Mouse (Mus musculus) forebrain, embryonic 14.5 days (tissue): ENCODE results near the gene Rassf5. TPM values are rescaled to one million over a fixed set of nuclear protein-coding genes. Genes with fewer than 3 reads are reported as not detected.

ENCODE experiments used
- ATAC-seq: fragments of 200-750 bp; cut with Nextera tagmentation; 2 replicates; pipeline ENCODE4 v1.8.0; 2017; ENCODE audit warnings: mild to moderate bottlenecking, moderate library complexity
- DNase-seq: peaks from one replicate; pipeline ENCODE4 v3.0.0-alpha.2; 2015; ENCODE audit warnings: low spot score
- H3K27ac ChIP-seq: fragments of 300-500 bp; sonication (generic); 2 replicates; pipeline ENCODE4 v1.5.1; 2014; ENCODE audit warnings: low read depth, mild to moderate bottlenecking, control low read depth, low read length, moderate library complexity
- H3K27me3 ChIP-seq: fragments of 300-500 bp; sonication (generic); replicated peaks from 2 replicates; pipeline ENCODE4 v1.6.1; 2014; ENCODE audit warnings: low read length, control low read depth, mixed read lengths; ENCODE audit not compliant: control insufficient read depth, insufficient read depth
- H3K36me3 ChIP-seq: fragments of 300-500 bp; sonication (generic); 2 replicates; pipeline ENCODE4 v1.6.1; 2014; ENCODE audit warnings: low read length, control low read depth; ENCODE audit not compliant: control insufficient read depth, insufficient read depth
- H3K4me1 ChIP-seq: fragments of 300-500 bp; sonication (generic); 2 replicates; pipeline ENCODE4 v1.6.1; 2014; ENCODE audit warnings: antibody characterized with exemption, low read length, control low read depth; ENCODE audit not compliant: control insufficient read depth, insufficient read depth
- H3K4me2 ChIP-seq: fragments of 300-500 bp; sonication (generic); 2 replicates; pipeline ENCODE4 v1.6.1; 2014; ENCODE audit warnings: mild to moderate bottlenecking, control low read depth, low read length
- H3K4me3 ChIP-seq: fragments of 300-500 bp; sonication (generic); 2 replicates; pipeline ENCODE4 v1.5.1; 2014; ENCODE audit warnings: low read depth, low read length, control low read depth
- H3K9ac ChIP-seq: fragments of 300-500 bp; sonication (generic); 2 replicates; pipeline ENCODE4 v1.6.1; 2014; ENCODE audit warnings: mild to moderate bottlenecking, low read length, control low read depth, moderate library complexity
- H3K9me3 ChIP-seq: fragments of 300-500 bp; sonication (generic); replicated peaks from 2 replicates; pipeline ENCODE4 v1.6.1; 2016; ENCODE audit warnings: low read length, control low read depth, mixed read lengths; ENCODE audit not compliant: control insufficient read depth
- WGBS: fragments of 180-500 bp; shearing (Covaris S2); extraction: QIAGEN DNeasy Blood & Tissue Kit; methylation state at CpG from one replicate; pipeline ENCODE4 v1.1.7; 2014; 5-methylcytosine and 5-hydroxymethylcytosine counted together
- polyA plus RNA-seq: library from polyadenylated mRNA; unstranded; fragments of >200 nt; fragmentation: Nextera tagmentation; extraction: Ambion mirVana; gene quantifications from 2 replicates; pipeline ENCODE4 v1.2.1, GENCODE M21; 2014

Gene Rassf5
- polyA plus RNA-seq, 1 experiment from 2014 or later = 1.0 TPM

GRCm38 (mm10) chr1:131142472-131142871 is 102.6 kb downstream of the Rassf5 start:
- ATAC-seq = no peak
- no peak for DNase-seq
- WGBS = 68% methylated on average over 1 of the region's 1 CpGs

GRCm38 (mm10) chr1:131141449-131141848 is 103.6 kb downstream of the Rassf5 start:
- Histone ChIP-seq H3K4me1 (peaks cover 6% of the 10 kb centered on the region; the same call in 1 of the 2 replicates), H3K9me3 (no peaks in the 10 kb centered on the region), H3K9ac (no peak overlapping the region), H3K36me3 (no peaks in the 10 kb centered on the region), H3K4me3 (no peak overlapping the region), H3K27ac (no peak overlapping the region), H3K4me2 (no peak overlapping the region), H3K27me3 (no peaks in the 10 kb centered on the region)
- DNase-seq = no peak
- ATAC-seq = no peak
- WGBS = 75% methylated on average over 2 of the region's 2 CpGs

More at GRCm38 (mm10) chr1:131142472-131142871, 102.6 kb downstream of the Rassf5 start:
- H3K27me3 ChIP-seq = no peaks in the 10 kb centered on the region
- no peaks in the 10 kb centered on the region for H3K9me3 ChIP-seq
- H3K4me1 ChIP-seq = no peaks in the 10 kb centered on the region
- no peaks in the 10 kb centered on the region for H3K36me3 ChIP-seq
- no peak overlapping the region for H3K4me2 ChIP-seq
- no peak overlapping the region for H3K27ac ChIP-seq
- H3K4me3 ChIP-seq = no peak overlapping the region
- no peak overlapping the region for H3K9ac ChIP-seq

- H3K4me3 ChIP-seq = no peak overlapping the region
- WGBS = 73% methylated on average over 11 of the region's 11 CpGs
- peak overlapping the region; percentile 51; the same call in 1 of the 2 replicates for H3K4me2 ChIP-seq
- ATAC-seq (no peak), DNase-seq (no peak)
- no peaks in the 10 kb centered on the region for H3K27me3 ChIP-seq
- 0 out of 2 replicates have a peak, but pooled peaks cover 3% of the 10 kb centered on the region for H3K36me3 ChIP-seq
- H3K9me3 ChIP-seq = no peaks in the 10 kb centered on the region
- H3K4me1 ChIP-seq = peaks cover 24% of the 10 kb centered on the region
- H3K9ac ChIP-seq = no peak overlapping the region
- no peak overlapping the region for H3K27ac ChIP-seq
These were observed 105.7 kb downstream of the Rassf5 start for GRCm38 (mm10) chr1:131139102-131140095.

- DNase-seq = peak; percentile 97
- Histone ChIP-seq H3K4me2 (peak within 1 kb of the TSS; percentile 51), H3K4me1 (peaks cover 31% of the 10 kb centered on the region), H3K27ac (peak within 1 kb of the TSS; percentile 79), H3K36me3 (0 out of 2 replicates have a peak, but pooled peaks cover 3% of the 10 kb centered on the region), H3K9me3 (no peaks in the 10 kb centered on the region), H3K27me3 (no peaks in the 10 kb centered on the region), H3K4me3 (peak within 1 kb of the TSS; percentile 70), H3K9ac (peak within 1 kb of the TSS; percentile 78)
- 6% methylated on average over 49 of the region's 49 CpGs for WGBS
- peak; percentile 98 for ATAC-seq
These were observed 106.7 kb downstream of the Rassf5 start, which contains the start of gene Dyrk3 for GRCm38 (mm10) chr1:131138191-131139016. Dyrk3 (minus strand) TSS chr1:131138340.

GRCm38 (mm10) chr1:131137717-131138118 is 107.3 kb downstream of the Rassf5 start:
- 0% methylated on average over 14 of the region's 36 CpGs for WGBS
- Histone ChIP-seq H3K27me3 (no peaks in the 10 kb centered on the region), H3K36me3 (peaks cover 5% of the 10 kb centered on the region; the same call in 1 of the 2 replicates), H3K9ac (peak overlapping the region; percentile 78), H3K4me3 (peak overlapping the region; percentile 70), H3K4me2 (peak overlapping the region; percentile 51), H3K27ac (peak overlapping the region; percentile 79), H3K9me3 (no peaks in the 10 kb centered on the region), H3K4me1 (peaks cover 31% of the 10 kb centered on the region)
- peak; percentile 87 for ATAC-seq
- peak; percentile 44 for DNase-seq

GRCm38 (mm10) chr1:131137111-131137510 is 107.9 kb downstream of the Rassf5 start:
- peak overlapping the region; percentile 70 for H3K4me3 ChIP-seq
- no peak for ATAC-seq
- DNase-seq = peak; percentile 32
- H3K27me3 ChIP-seq = no peaks in the 10 kb centered on the region
- no peaks in the 10 kb centered on the region for H3K9me3 ChIP-seq
- peaks cover 11% of the 10 kb centered on the region; the same call in 1 of the 2 replicates for H3K36me3 ChIP-seq
- peaks cover 31% of the 10 kb centered on the region for H3K4me1 ChIP-seq
- WGBS = 2% methylated on average over 5 of the region's 5 CpGs
- peak overlapping the region; percentile 2; the same call in 1 of the 2 replicates for H3K27ac ChIP-seq
- peak overlapping the region; percentile 78 for H3K9ac ChIP-seq
- peak overlapping the region; percentile 51 for H3K4me2 ChIP-seq

- H3K9me3 ChIP-seq = no peaks in the 10 kb centered on the region
- no peak overlapping the region for H3K27ac ChIP-seq
- peak overlapping the region; percentile 33 for H3K9ac ChIP-seq
- WGBS = 76% methylated on average over 10 of the region's 10 CpGs
- H3K27me3 ChIP-seq = no peaks in the 10 kb centered on the region
- H3K4me2 ChIP-seq = peak overlapping the region; percentile 51
- H3K4me1 ChIP-seq = peaks cover 31% of the 10 kb centered on the region
- ATAC-seq (no peak), DNase-seq (no peak)
- peak overlapping the region; percentile 3; the same call in 1 of the 2 replicates for H3K4me3 ChIP-seq
- H3K36me3 ChIP-seq = peaks cover 11% of the 10 kb centered on the region; the same call in 1 of the 2 replicates
These were observed 109.0 kb downstream of the Rassf5 start for GRCm38 (mm10) chr1:131135960-131136629.

GRCm38 (mm10) chr1:131134942-131135522 is 110.0 kb downstream of the Rassf5 start:
- no peak overlapping the region for H3K9ac ChIP-seq
- peak overlapping the region; percentile 59 for H3K27ac ChIP-seq
- H3K4me1 ChIP-seq = peaks cover 31% of the 10 kb centered on the region
- WGBS = 35% methylated on average over 8 of the region's 8 CpGs
- H3K27me3 ChIP-seq = no peaks in the 10 kb centered on the region
- no peaks in the 10 kb centered on the region for H3K9me3 ChIP-seq
- peak overlapping the region; percentile 51 for H3K4me2 ChIP-seq
- peaks cover 18% of the 10 kb centered on the region for H3K36me3 ChIP-seq
- ATAC-seq = no peak
- 0 out of 2 replicates have a peak overlapping the region, but pooled peaks have one; percentile 14 for H3K4me3 ChIP-seq
- DNase-seq = peak; percentile 41
